ENCODE assay signal across 8 mouse cellular contexts in genomic region chr10:39731736-39732265, GRCm38 (mm10). TPM values are rescaled to one million over a fixed set of nuclear protein-coding genes. Genes with fewer than 3 reads are reported as not detected.
DNase-seq lines count a peak whose midpoint lies in the region; ATAC-seq lines count a peak whose summit lies in the region.

Gene Rev3l, plus strand, starts transcription at chr10:39732118.

- peak within 1 kb of the TSS; percentile 100 for H3K27ac ChIP-seq in hindbrain, embryonic 13.5 days

- H3K4me1 ChIP-seq in hindbrain, embryonic 13.5 days (replicated peaks): peaks cover 29% of the 10 kb centered on the region; the same call in 1 of the 2 replicates

- H3K4me2 ChIP-seq in hindbrain, embryonic 13.5 days: peak within 1 kb of the TSS; percentile 71

- WGBS in hindbrain, embryonic 13.5 days: under 1% methylated on average over 43 of the region's 64 CpGs

- DNase-seq in R1 (ENCODE audit: low read depth, low spot score): peak; percentile 93
- DNase-seq in cerebellum, postnatal 25 days: peak; percentile 94 to 96
- peak; percentile 73 to 84 for DNase-seq in frontal cortex, postnatal 25 days (ENCODE audit: low spot score in 2 of 2)
- peak; percentile 81 to 88 for DNase-seq in layer of hippocampus, postnatal 25 days (ENCODE audit: extremely low spot score in 1 of 2, low spot score in 1 of 2)
- DNase-seq in lung, postnatal 14 days: peak; percentile 86
- DNase-seq in ovary, postnatal 36 days (ENCODE audit: low spot score): peak; percentile 93
- DNase-seq in thymus, postnatal 14 days: peak; percentile 92

- H3K4me3 ChIP-seq in hindbrain, embryonic 13.5 days: peak within 1 kb of the TSS; percentile 91

- H3K36me3 ChIP-seq in hindbrain, embryonic 13.5 days: no peaks in the 10 kb centered on the region

- no peaks in the 10 kb centered on the region for H3K9me3 ChIP-seq in hindbrain, embryonic 13.5 days

- peak within 1 kb of the TSS; percentile 97 for H3K9ac ChIP-seq in hindbrain, embryonic 13.5 days

- ATAC-seq in hindbrain, embryonic 13.5 days (ENCODE audit: low FRiP score): peak; percentile 79

- H3K27me3 ChIP-seq in hindbrain, embryonic 13.5 days: no peaks in the 10 kb centered on the region

RNA-seq across cellular contexts. Expression of gene Rev3l, which starts in this region (rescaled TPM):
- 29.2 and 30.7 TPM in 2 replicates for polyA plus RNA-seq in hindbrain, embryonic 13.5 days (2015; fragmentation: Nextera tagmentation; extraction: Ambion mirVana)
- 10 to 100 TPM; 33.9 to 43.4 TPM for total RNA-seq in layer of hippocampus, postnatal 25 days (2021)

Comparison
In these comparisons a context has a peak if more than half of its experiments do, and no peak if none do; other contexts are left out.
1. Peak in every context shown above with its lines: DNase-seq, ATAC-seq, H3K4me3 ChIP-seq and H3K27ac ChIP-seq.